Mouse (Mus musculus) adrenal gland, postnatal 10 days (tissue): ENCODE measurements at regions not wholly inside any gene's neighbourhood (a gene's known extent, or its start where the extent isn't known, plus 50 kb on each side); places are given as distances from the start of the nearest gene placed in this dataset.

ENCODE experiments used
- DNase-seq: peaks from one replicate; pipeline ENCODE4 v3.0.0; 2021; ENCODE audit warnings: mixed read lengths

DNA sequence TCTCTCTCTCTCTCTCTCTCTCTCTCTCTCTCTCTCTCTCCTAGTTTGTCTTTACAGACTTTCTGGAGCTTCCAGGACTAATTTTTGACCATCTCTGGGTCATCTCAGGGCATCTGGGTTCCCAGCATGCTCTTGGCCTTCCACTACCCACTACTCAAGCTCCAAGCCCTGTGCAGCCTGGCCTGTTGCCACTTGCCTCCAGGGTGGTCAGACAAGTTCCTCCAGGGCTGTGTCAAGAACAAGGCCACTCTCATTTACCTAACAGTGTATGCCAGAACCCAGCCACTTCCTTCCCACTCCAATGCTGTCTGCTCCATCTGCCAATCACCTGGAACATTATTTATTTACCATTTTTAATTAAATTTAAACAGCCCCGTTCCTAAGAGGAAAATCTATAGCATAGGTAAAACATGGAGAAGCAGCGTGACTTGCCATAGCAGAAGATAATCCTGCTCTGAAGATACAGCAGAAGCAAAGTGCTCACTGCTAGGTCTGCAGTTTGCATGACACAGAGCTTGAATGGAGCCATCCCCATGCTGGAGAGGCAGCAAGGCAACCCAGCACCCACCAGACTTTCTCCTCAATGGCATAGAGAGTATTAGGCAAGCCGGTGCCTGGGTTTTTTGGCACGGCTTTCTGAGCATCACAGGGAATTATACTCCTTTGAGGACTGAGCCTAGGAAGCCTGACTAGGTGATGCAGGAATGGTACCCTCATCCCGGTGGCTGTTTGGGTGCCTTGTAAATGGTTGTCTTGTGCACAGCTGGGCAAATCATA is 54.0 kb downstream of the Foxi1 start:
- no peak for DNase-seq

DNA sequence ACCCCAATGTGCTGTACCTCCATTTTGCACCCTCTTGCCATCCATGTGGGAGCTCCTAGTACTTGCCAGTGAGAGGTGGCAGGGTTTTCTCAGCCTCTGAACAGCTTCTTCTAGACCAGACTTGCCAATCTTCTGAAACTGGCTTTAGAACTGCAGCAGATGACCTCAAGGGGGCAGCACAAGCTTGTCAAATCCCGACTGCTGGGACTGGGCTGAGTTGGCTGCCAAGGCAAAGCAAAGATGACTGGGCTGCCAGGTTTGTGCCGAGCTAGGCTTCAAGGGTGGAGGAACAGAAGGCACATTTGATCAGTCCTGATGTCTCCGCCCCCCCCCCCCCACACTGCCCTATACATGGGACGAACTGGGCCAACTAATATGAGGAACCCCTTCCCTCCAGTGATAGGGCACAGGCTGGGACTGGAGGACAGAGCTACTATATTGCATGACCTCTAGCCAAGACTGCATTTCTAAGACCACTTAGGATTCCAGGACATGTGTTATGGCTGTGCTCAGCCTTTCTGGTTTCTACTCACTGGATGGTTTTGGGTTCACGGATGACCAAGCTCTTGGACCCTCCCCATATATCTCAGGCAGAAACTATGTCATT is 51.1 kb upstream of the 4930469K13Rik start:
- peak; percentile 89 for DNase-seq
